Mouse (Mus musculus) c-Kit-negative CD71-positive TER-119-positive erythroid progenitor cells, embryonic 14.5 days (primary cell): ENCODE data around the gene Cdh23.
A peak's percentile ranks its signal among the peaks of the same experiment; 100 is the strongest.

Source experiments
- DNase-seq: peaks from one replicate; pipeline ENCODE4 v3.0.0-alpha.2; 2013; ENCODE audit warnings: low read depth, low spot score

Gene Cdh23

DNA sequence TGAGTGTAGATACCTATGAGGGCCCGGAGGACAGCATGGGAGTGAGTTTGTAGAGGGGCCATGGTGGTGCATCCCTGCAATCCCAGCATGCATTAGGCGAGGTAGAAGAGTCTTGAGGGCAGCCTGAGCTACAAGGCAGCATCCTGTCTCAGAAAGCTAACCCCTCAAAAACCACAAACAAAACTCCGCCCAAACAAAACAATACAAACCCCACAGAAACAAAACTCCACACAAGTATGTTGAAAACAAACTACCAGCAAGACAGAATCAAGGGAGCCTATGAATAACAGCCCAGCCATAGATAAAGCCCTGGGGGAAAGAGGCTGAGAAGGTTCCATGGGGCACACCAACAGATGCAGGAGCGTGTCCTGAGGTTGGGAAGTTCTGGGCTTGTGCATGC is 350.2 kb downstream of the Cdh23 start:
- no peak for DNase-seq

DNA sequence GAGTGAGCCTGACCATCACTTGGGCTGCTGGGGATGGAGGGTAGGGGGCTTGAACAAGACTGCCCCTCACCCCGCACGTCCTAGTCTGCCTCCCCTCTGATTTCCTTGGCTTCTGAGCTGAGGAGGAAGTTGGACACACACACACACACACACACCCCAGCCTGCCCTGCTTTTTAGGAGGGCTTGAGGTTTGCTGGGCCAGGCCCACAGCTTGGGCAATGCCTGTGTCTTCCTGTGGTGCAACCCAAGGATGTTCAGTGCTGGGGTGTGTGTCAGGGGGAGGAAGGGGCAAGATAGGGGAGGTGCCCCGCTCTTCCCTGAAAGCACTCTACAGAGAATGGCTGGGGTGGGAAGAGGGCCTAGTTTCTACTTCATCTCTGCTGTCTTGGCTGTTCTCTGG is 352.2 kb downstream of the Cdh23 start:
- DNase-seq = no peak

DNA sequence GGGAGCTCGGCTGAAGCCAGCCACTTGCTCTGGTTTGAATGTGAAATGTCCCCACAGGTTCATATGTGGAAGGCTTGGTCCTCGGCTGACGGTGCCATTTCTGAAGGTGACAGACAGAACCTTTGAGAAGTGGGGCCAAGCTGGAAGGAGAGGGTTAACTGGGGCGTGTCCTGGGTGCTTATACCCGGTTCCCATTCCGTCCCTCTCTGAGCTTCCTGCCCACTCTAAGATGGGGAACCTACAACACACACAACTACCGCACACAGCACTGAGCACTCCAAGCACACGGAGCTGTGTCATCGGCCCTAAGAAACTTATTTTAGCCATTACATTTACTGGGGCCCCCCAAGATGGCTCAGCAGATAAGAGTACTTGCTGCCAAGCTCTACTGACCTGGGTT is 354.8 kb downstream of the Cdh23 start:
- no peak for DNase-seq

DNA sequence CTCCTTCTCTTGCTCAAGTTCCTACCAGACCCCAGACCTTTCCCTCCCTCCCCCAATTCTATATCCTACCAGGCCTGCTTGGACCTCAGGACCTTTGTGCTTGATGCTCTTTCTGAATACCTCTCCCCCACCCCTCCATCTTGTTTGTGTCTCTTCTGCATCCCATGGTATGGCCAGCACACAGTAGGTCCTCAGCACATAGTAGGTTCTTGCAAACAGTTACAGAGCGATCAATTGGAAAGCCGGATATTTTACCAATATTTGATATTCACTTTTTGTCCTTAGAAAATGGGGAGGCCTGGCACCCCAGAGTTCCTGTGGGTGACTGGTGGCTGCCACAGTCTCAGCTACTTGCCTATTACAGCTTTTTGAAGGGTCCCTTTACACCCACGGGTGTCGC is 361.3 kb downstream of the Cdh23 start:
- DNase-seq = no peak

DNA sequence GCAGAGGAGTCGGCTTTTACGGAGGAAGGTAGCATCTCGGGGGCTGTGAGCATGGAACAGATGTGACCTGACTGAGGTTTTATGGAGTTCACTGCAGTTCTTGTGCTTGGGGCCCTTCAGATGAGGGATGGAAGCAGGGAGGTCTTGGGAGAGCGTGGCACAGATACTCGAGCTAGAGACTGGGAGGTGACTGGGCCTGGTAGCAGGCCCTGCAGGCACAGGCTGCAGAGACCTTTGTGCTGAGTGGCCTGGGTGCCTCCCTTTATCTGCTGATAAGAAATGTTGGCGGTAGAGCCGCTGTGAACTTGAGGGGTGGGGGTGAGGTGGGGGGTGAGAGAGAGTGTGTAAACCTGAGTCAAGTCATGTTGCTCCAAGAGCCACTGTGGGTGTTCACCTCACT is 361.7 kb downstream of the Cdh23 start:
- DNase-seq = no peak

DNA sequence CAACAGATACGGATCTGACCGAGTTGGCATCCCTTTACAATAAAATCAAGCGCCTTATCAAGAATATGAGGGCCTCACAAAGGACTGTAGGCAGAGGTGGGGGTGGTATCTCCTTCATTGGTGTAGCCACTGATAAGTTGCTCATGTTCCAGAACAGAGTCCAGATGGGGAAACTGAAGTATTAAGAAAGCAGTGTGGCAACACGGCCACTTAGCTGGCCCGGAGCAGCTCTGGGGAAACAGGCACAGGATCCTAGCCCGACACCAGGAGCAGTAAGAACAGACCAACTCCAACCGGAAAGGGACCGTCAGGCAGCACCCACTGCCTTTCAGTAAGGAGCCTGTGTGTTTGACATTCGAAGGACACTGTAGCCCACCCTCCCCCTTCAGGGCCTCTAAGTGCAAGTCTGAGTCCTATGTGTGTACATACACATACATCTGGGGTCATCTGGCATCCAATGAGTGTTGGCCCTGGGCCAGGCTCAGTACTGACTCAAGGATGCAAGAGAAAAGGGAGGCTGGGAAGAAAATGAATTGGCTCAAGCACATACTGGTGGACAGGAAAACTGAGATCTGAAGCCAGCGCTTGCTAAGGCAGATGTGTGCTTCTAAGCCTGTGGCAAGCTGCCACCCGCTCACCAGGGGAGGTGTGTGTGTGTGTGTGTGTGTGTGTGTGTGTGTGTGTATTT is 367.2 kb downstream of the Cdh23 start:
- no peak for DNase-seq

DNA sequence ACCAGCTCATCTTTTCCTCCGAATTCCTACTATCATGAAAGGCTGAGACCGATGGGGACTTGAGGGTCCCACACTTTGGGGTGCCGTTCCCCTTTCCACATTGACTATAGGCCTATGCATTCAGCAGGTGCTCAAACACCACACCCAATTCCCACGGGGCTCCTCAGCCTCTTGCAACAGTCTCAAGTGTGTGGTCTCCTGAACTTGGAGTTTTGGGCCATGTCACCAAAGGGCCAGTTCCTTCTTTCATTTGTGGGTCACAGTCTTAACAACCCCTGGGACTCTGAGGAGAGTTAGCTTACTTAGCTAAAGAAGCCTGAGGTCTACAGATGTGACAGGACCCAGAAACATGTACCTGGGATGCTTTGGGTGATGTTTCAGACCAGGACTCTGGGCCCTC is 380.1 kb downstream of the Cdh23 start:
- DNase-seq = no peak

DNA sequence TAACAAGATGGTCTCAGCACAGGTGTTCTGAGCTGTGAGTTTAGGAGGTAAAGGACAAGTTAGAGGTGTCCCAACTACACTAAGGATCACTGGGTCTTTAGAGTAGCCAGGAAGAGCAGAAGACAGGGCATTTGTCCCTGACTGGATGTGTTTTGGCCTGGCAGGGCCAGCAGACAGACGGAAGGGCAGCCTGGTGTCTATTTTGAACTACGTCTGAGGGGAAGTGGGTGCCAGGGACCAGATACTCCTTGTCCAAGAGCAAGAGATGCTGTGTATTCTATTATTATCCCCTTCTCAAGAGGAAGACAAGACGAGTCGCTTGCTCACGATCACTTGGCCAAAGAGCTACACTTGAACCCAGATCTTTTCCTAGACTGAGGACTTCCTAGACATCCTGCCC is 382.7 kb downstream of the Cdh23 start:
- no peak for DNase-seq

DNA sequence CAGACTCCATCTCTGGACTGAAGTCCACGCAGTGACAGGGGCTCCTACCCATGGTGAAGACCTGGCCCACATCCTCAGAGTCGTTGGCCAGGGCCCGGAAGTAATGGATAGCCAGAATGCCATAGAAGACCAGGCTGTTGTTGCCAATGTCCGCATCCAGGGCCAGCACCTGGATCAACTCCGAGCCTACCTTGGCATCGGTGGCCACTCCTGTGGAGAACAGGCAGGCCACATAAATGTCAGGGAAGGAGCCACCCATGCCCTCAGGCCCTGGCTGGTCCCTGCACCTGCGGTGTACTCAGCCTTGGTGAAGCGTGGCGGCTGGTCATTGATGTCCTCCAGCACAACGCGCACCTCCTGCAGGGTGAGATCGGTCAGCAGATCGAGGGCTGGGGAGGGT is 385.7 kb downstream of the Cdh23 start:
- no peak for DNase-seq

DNA sequence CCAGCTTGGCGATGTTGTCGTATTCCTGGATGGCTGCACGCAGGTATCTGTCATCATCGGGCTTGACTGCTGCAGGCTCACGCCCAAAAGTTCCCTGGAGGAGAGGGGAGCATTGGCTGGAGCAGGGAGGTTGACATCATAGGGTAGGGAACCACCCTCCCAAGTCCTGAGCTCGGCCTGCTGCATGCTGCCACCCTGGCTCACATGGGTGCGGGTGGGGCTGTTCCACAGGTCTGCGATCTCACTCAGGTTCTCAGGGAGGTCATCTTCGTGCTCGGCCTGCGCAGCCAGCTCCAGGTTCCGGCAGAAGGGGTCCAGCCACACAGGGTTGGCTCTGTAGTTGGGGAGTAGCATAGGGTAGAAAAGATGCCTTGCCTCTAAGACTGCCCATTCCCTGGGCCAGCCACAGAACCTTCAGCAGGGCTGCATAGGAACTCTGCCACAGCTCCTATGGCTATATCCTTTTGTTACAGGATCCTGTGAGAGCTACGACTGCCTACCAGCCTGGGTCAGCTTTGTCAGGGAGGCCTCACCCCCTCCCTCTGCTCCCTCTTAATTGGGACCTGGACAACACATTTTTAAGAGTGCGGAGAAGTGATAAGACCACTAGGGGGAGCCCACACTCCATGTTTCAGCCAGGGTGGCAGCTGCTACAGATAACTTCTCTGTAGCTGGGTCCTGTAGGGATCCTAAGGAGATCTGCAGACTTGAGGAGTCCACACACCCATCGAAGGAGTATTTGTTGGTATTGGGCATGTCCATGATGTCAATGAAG is 391.2 kb downstream of the Cdh23 start:
- DNase-seq = peak; percentile 56

DNA sequence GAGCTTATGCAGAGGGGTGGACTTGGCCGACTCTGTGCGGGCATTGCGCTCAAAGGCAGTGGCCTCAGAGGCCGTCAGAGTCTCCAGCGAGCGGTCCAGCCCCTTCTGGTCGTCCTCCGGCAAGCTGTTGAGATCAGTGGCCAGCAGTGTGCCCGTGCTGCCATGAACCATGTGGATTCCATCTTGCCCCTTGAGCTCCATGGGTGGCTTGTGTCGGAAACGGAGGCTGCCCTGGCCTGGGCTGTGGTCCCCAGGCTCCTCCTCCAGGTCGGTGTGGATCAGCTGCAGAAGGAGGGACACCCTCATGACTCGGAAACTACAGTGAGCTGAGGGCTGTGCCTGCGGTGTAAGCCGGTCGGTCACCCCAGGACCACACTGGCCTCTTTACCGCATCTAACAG is 392.9 kb downstream of the Cdh23 start:
- DNase-seq = no peak

DNA sequence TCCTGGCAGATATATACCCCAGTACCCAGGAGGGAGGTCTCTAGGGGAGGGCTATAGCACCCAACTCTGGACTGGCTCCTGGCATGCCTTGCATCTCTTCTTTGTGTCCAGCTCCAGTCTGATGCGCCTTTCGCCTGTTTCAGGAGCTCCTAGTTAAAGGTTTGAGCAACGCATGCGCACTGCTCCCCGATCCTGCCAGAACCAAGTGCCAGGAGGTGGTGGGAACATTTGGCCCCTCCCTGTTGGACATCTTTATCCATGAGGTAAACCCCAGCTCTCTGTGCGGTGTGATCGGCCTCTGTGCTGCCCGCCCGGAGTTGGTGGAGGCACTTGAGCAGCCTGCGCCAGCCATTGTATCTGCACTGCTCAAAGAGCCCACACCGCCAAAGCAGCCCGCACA is 396.7 kb downstream of the Cdh23 start:
- DNase-seq = no peak

DNA sequence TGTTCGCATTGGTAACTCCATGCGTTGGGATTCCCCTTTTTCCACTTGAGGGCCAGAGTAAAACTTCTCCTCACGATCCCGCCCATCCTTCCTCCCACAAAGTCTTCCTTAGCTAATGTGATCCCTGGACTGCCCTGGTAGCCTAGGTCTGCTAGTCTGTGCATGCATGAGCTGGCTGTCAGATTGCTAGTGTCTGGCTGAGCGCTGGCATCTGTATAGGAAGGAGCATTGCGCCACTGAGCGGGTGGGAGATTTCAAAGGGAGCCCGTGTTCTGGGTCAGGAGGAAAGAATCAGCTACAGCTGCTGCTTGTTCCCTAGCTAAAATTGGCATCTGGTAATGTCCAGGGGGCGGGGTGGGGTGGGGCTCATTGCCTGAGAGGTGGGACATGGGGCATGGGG is 400.3 kb downstream of the Cdh23 start:
- no peak for DNase-seq

DNA sequence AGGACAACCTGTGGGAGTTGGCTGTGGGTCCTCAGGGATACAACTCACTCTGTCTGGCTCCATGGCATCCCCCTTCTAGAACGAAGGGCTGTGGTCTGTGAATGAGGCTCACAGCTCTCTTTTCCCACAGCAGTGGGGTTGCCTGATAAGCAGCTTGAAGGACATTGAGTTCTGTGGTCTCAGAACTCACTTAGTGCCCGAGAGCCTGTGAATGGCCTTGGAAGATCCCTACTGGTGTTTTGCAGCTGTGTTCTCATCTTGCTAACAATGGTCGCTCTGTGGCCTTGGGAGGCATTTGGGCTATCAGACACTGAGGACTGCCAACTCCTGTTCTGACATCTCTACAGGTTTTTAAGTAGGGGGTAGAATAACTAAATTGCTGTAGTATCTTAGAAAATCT is 400.9 kb downstream of the Cdh23 start:
- no peak for DNase-seq

DNA sequence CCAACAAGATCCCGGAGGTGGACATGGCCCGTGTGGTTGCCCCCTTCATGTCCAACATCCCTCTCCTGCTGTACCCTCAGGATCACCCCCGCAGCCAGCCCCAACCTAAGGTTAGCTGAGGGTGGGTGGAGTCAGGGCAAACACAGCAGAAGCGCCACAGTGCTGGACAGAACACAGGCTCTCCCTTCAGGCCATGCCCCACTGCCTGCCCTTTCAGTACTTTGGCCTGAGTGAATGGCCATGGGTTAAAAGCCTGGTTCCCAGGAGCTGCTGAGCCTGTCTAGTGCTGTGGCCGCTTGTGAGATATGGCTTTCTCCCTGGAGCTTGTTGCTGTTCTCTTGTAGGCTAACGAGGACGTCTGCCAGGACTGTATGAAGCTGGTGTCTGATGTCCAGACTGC is 401.7 kb downstream of the Cdh23 start:
- no peak for DNase-seq

DNA sequence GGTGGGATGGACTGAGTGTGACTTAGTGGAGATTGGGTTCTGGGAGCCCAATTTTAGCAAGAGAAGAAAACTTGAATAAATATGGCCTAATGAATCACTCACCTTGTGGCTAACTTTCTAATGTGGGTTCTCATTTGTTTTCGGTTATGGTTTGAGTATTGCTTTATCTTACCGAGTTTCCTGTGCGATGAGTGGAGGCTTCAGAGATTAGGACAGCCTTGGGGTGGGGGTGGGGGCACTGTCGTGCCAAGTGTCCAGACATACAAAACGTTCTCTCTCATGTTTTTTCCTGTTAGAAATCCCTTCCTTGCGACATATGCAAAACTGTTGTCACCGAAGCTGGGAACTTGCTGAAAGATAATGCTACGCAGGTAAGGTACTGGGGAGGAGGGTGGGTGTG is 404.1 kb downstream of the Cdh23 start:
- no peak for DNase-seq

DNA sequence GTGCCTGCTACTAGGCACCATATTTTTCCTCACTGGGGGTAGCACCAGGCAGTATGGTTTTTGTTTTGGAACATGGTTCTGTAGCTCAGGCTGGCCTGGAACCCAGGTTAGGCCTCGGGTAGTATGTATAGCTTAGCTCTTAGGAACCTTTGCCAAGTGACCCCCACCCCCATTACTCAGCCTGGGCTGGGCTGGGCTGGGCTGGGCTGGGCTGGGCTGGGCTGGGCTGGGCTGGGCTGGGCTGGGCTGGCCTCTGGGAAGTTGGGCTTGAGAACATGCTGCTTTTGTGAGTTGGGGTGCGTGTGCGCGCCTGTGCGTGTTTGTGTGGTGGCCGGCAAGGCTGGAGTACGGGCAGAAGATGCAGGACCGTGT is 405.6 kb downstream of the Cdh23 start:
- DNase-seq = no peak

DNA sequence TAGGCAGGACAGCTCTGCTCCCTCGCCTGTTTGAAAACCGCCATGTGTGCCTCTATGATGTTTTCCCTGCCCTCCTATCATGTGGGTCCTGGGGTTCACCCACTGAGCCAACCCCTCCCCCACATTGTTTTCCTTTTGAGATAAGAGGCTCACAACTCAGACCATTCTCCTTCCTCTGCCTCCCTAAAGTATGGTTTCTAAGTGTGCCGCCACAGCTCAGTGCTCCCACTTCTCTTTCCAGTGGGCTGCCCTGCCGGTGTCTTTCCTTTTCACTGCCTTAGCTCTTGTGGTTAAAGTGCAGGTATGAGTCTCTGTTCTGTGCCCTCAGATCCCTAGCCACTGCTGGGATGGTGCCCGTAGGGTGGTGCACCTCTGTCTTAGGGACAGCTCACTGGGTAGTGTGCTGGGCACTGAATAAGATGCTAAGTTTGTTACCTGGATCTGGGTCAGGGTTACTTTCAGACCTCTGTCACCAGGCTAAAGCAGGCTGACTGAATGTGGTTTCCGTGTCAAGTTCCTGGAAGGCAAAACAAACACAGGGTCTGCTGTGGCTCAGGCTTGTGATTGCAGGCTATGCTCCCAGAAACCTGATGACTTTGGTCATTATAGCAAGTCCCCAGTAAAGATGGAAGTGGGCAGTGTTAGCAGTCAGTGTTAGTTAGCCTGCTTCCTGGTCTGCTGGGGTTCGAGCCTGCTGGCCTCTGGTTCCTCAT is 406.1 kb downstream of the Cdh23 start:
- DNase-seq = no peak

DNA sequence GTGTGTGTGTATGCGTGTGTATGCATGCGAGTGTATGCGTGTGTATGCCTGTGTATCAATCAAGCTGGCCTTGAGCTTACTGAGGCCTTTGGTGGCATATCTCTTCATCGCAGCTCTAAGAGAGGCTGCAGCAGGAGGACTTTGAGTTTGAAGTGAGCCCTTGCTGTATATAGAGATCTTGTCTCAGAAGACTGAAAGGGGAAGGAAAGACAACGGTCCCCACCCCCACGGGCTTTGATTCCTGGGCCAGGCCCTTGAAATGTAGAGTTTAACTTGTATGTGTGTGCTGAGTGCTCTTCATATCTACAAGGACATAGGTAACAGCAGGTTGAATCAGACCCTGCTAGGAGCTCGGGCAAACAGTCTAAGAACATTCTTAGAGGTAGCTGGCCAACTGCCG is 407.1 kb downstream of the Cdh23 start:
- no peak for DNase-seq

DNA sequence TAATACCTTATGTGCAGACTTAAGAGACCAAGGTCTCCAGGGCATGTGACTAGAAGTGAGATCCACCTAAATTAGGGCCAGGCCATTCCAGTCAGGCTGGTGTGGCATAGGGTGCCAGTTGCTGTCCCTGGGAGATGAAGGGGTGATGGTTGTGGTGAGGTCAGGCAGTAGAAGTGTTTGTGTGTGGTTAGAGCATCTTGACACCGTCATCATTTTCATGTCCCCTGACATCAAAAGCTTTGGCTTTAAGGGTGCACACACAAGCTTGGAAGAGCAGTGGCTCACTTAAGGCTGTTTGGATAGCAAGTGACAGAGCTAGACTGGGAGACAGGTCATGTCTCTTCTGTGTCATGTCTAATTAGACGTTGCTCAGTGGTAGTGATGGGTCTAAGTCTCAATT is 408.6 kb downstream of the Cdh23 start:
- no peak for DNase-seq

DNA sequence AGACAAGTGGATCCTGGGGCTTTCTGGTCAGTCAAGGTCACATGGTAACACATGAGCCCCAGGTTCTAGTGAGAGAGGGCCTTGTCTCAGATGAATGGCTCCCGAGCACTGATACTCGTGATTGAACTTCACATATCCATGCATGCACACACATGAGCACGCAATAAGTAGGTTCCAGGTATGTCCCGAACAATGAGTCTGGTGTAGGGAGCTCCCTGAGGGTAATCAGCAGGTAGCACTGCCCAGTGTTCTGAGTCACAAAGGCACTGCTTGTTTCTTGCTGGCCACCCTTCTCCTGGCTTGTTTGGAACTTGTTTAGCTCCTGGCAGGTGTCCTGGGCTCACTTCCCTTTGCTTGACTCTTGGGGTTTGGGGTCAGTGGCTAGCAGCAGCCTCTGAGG is 409.1 kb downstream of the Cdh23 start:
- no peak for DNase-seq

DNA sequence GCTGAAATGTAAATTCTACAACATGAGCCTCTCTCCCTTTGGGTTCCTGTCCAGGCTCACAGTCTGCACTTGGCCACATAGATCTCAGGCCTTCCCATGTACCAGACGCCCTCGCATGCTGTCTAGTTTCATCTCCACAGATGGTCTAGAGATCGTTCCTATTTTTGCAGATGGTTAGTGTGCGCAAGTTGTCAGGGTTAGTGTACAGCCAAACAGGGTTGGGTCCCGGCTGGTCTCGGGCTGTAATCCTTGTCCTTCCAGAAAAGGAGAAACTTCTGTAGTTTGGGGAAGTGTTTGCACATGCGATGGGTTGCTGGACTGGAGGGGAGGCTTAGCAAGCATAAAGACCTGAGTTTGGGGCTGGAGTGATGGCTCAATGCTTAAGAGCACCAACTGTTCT is 409.7 kb downstream of the Cdh23 start:
- DNase-seq = no peak
